Mouse (Mus musculus): ENCODE data around the gene Dnhd1.

DNA sequence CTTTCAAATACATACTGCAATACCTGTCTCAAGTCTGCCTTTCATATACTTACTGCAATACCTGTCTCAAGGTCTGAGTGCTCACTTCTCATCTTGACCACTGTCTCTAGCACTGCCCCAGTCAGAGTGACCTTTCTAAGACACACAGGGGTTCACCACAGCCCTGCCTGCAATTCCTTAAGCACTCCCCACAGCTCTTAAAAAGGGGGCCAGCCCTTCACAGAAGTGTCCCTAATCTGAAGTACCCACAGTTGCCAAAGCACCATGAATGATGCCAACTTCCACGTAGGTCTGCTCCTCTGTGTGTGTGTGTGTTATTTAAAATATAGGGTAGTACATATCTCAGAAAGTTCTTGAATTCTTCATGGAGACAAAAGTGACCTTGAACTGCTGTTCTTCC is 38.9 kb upstream of the Dnhd1 start:
- TF ChIP-seq POLR2A (IDR thresholded peaks at IDR 0.05; ENCODE audit: borderline replicate concordance, control insufficient read depth, low read depth, low read length) (no peak), CTCF (IDR thresholded peaks at IDR 0.05; ENCODE audit: control insufficient read depth, insufficient read depth, low read length) (no peak)

Data from bone marrow, adult 2 months (tissue).